Mouse (Mus musculus) neural tube, embryonic 10.5 days (tissue): ENCODE measurements around the gene Zdhhc14.

Source experiments
- DNase-seq: peaks from one replicate; pipeline ENCODE4 v3.0.0-alpha.2; 2017; ENCODE audit warnings: low spot score; ENCODE audit errors: extremely low spot score

The Zdhhc14 gene

GRCm38 (mm10) chr17:5723601-5724189 lies 231.3 kb downstream of the Zdhhc14 start:
- no peak for DNase-seq

GRCm38 (mm10) chr17:5729587-5730125 lies 237.3 kb downstream of the Zdhhc14 start:
- no peak for DNase-seq

GRCm38 (mm10) chr17:5730538-5730937 lies 238.2 kb downstream of the Zdhhc14 start:
- DNase-seq = no peak

DNA sequence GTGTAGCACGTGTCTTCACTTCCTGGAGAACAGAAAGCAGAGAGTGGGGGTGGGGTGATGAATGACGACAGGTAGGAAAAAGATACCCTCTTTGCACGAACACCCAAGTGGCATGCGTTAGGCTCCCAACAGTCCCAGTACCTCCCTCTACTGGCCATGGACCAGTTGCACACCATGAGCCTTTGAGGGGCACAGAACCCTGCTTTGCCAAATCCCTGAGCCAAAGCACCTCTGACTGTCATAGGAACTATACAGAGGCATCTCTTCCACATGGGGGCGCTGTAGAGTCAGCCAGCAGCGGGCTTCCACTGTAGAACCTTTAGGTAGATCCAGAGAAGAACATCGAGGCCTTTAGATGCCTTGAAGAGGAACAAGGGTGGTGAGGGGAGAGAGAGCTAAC lies 241.0 kb downstream of the Zdhhc14 start:
- DNase-seq = no peak

GRCm38 (mm10) chr17:5741061-5741460 lies 248.7 kb downstream of the Zdhhc14 start:
- no peak for DNase-seq

GRCm38 (mm10) chr17:5744016-5744415 lies 251.7 kb downstream of the Zdhhc14 start:
- no peak for DNase-seq

DNA sequence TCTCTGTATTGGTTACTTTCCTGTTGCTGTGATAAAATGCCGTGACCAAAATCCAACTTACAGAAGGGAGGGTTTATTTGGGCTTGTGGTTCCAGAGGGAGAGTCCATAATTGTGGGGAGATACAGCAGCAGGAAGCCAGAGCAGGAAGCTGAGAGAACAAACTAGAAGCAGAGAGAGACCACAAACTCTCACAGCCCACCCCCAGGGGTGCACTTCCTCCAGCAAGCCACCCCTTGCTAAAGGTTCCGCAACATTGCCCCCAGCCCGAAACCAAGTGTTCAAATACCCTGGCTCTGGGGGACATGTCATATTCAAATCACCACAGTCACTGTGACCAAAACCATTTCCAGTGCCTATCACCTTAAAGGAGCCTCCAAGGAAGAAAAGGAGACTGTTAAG lies 254.0 kb downstream of the Zdhhc14 start:
- no peak for DNase-seq

DNA sequence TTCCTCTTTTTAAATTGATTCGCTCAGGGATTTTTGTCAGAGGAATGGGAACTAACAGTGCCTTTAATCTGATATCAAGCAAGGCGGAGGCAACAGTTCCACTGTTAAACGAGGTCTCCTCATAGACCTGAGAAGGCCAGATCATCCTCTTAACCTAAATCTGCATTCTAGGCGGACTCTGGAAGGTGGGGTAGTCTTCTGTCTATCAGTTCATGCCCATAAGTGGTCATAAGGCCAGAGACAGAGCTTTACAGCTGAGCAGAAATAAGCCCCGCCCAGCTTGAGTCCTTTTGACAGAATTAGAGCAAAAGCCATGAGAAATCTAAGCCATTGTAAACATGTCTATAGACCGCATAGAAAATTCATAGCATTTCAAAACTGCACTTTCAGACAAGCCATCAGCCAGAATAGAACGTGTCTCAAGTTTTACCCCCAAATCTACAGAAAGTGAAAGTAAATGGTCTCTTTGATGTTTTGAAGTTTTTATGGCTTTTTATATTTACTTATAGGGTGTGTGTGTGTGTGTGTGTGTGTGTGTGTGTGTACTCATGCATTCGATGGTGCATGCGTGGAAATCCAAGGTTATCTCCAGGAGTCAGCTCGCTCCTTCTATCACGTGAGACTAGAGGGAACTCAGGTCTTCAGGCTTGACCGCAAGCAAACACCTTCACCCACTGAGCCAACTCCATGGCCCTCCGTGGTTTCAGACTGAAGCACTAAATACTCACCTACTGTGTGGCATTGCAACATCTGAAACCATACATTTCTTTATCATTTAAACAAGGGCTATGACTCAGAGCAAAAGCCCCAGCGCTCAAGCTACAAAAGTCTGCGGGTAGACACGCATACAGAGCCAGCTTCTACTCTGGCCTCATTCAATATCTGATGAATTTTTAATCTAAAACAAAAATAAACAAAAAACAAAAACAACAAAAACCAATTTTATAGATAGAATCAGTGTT lies 255.5 kb downstream of the Zdhhc14 start:
- DNase-seq = no peak

DNA sequence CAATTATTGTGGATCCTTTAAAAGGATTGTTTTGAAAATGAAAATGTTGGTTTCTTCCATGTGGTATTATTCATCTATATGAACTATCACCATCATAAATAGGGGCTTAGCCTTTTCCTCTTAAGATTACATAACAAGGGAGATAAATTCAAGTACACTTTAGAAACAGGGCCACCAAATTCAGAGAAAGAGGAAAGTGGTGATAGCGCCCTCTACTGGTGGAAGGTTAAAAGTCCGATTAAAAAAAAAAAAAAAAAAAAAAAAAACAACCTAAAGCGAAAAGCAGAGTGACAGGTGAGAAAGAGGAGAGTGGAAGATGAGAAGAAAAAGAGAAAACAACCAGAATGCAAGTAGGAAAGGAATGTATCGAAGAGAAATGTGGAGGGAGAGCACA lies 256.1 kb downstream of the Zdhhc14 start:
- DNase-seq = no peak

DNA sequence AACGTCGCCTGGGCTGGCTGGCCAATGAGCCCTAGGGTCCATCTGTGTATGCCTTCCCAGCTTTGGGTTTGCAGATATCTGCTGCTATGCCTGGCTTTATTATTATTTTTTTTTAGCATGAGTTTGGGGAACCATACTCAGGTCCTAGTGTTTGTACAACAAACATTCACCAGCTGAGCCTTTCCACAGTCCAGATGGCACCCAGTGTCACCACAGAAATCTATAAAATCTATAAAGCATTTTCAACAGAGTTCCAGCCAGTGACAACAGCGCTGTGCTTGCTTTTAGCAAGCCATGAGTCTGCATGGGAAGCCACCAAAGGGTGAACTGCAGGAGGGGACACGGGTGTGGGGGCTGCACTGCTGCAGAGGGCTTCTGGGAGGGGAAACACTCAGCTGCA lies 257.9 kb downstream of the Zdhhc14 start:
- no peak for DNase-seq

- no peak for DNase-seq
Measured at GRCm38 (mm10) chr17:5751066-5751465, 258.7 kb downstream of the Zdhhc14 start.

- DNase-seq = no peak
Measured at GRCm38 (mm10) chr17:5752322-5752715, 260.0 kb downstream of the Zdhhc14 start.

GRCm38 (mm10) chr17:5752716-5753585 lies 260.6 kb downstream of the Zdhhc14 start:
- DNase-seq = peak; percentile 89

DNA sequence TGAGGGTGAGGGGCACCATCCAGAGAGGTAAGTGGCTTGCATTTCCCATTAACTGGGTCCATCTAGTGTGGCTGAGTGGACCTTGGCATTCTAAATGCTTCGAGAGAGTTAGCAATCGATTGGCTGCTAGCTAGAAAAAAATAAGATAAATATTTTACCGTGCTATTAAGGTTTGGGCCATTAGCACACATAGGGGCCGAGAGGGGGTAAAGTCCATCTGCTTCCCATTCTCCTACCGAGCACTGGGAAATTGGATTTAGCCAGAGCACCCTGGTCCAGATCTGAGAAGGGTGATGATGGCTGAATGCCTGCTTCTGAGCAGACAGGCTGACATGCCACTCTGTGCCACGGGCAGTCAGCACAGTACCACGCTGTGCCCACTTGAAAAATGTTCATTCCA lies 263.1 kb downstream of the Zdhhc14 start:
- no peak for DNase-seq

GRCm38 (mm10) chr17:5756065-5756464 lies 263.7 kb downstream of the Zdhhc14 start:
- no peak for DNase-seq

DNA sequence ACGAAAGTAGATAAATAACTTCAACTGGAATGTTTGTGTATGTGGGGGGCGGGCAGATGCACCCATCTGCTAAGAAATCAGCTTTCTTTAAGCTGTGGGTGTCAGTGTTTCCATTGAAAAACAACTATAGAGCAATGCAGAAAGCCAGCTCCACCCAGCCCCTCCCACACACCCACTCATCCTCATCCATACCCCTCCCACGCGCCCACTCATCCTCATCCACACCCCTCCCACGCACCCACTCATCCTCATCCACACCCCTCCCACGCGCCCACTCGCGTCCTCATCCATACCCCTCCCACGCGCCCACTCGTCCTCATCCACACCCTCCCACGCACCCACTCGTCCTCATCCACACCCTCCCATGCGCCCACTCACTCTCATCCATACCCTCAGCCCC lies 264.5 kb downstream of the Zdhhc14 start:
- DNase-seq = no peak

DNA sequence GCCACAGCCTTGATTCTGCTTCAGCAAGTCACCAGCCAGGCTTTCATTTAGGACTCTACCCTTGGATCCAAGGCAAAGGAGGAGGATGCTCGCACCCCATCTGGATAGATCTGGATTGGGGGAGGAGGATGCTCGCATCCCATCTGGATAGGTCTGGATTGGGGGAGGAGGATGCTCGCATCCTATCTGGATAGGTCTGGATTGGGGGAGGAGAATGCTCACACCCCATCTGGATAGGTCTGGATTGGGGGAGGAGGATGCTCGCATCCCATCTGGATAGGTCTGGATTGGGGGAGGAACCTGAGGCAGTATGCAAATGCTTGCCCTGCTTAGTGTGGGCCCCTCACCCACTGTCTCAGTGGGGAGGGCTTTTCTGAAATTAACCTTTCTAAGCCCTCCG lies 271.4 kb downstream of the Zdhhc14 start:
- DNase-seq = no peak

DNA sequence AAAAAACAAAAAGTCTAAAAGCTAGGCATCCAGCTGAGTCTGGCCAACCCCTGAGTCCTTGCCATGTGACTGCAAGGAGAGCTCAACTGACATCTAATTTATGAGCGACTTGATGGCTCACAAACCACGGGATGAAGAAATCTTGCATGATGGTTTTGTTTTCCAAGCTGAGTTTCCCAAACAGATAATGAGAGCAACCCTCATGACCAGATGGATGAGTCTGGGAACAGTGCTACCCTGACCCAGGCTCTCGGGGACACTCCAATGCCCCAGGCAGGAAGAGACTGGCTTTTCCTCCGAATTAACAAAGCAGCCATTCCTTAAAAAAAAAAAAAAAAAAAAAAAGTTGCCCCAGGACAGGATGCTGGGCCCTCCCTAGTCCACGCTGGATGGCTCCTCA lies 271.9 kb downstream of the Zdhhc14 start:
- DNase-seq = no peak

DNA sequence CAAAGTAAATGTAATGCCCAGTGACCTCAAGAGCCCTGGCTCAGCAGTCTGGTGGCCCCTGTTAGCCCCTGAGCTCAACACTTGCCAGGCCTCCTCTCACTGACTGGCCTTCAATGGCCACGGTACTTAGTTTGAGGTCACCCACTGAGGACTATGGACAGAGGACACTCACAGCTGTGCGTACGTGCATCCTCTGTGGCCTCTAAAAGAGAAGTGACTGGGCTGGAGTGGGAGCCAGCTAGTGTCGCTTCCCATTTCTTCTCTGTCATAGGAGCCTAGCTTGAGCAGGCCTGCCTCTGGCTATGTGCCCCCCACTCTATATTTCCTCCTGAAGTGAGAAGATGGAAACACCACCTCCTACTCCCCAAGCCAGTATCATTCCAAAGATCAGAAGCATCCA lies 273.4 kb downstream of the Zdhhc14 start:
- DNase-seq = no peak

DNA sequence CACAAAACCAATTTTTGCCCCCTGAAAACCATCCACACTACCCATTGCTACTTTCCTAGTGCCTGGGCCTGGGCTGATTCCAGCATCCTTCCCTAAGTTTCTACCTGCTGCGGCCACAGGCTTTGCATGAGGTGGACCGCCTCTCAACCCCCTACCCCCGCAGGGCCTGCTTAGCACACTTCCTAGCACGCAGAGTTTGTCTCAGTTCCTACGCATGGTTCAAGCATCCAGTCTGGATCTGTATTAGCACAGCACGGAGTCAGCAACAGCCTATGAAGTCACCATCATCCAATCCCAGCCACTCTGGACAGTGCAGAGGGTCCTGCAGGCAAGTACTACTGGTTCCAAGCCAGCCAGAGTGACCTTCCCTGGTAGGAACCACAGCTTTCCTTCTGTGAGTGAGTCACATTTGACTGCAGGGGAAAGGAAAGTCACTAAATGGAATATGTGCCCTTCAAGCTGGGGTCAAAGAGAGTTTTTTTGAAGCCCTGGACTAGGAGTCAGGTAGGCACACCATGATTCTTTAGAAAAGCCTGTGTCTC lies 275.9 kb downstream of the Zdhhc14 start:
- no peak for DNase-seq

- DNase-seq = no peak
Measured at GRCm38 (mm10) chr17:5768810-5769520, 276.6 kb downstream of the Zdhhc14 start.
